Mouse (Mus musculus): Measurements from ENCODE around the gene Aloxe3. TPM values are rescaled to one million over a fixed set of nuclear protein-coding genes. Genes with fewer than 3 reads are reported as not detected.
A peak's percentile ranks its signal among the peaks of the same experiment; 100 is the strongest.

The Aloxe3 gene
- polyA plus RNA-seq, 1 experiment from 2014 or later = 0.45 TPM

DNA sequence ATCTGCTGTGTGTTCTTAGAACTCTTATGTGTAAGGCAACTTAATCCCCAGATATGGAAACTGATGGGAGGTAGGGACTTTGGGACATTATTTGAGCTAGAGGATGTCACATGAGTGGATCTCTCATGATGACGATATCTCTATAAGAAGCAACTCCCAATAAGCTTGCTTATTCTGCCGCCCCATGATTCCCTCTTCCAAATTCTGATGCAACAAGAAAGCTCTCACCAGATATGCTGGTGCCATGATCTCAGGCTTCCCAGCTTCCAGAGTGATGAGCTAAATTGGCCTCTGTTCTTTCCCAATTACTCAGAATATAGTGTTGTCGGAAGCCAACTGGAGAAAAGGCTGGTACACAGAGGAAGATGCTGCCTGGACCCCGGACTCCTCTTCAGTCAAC is 13.8 kb upstream of the Aloxe3 start:
- H3K9me3 ChIP-seq (ENCODE audit: control insufficient read depth, low read length) = no peaks in the 10 kb centered on the region
- no peak for ATAC-seq
- H3K27me3 ChIP-seq (replicated peaks; ENCODE audit: control insufficient read depth, insufficient read depth, low read length) = no peaks in the 10 kb centered on the region
- peaks cover 10% of the 10 kb centered on the region for H3K4me1 ChIP-seq (ENCODE audit: control insufficient read depth, insufficient read depth, low read length)
- 65% methylated on average over 4 of the region's 4 CpGs for WGBS
- H3K4me3 ChIP-seq (ENCODE audit: low read length) = no peak overlapping the region
- H3K9ac ChIP-seq (ENCODE audit: low read depth, low read length) = no peak overlapping the region
- H3K4me2 ChIP-seq (ENCODE audit: low read depth, low read length) = no peak overlapping the region
- H3K27ac ChIP-seq (ENCODE audit: low read length) = no peak overlapping the region
- H3K36me3 ChIP-seq (ENCODE audit: control insufficient read depth, insufficient read depth, low read length) = peaks cover 15% of the 10 kb centered on the region

DNA sequence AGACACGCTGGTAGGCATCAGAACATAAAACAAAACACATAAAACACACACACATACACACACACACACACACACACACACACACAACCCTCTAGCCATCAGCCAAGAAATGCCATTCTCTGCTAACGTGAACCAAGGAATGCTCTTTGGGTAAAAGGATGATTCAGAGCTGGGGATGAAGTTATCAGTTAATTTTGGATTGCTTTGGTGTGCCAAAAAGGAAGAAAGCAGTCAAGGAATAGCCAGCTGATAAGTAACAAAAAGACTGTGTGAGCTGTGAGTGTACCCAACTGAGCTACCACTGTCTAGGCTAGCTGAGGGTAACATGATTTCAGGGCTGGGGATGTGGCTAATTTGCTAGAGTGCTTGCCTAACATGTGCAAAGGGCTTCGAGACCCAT is 11.7 kb upstream of the Aloxe3 start:
- ATAC-seq = no peak
- Histone ChIP-seq H3K9ac (ENCODE audit: low read depth, low read length) (no peak overlapping the region), H3K4me3 (ENCODE audit: low read length) (no peak overlapping the region), H3K4me2 (ENCODE audit: low read depth, low read length) (no peak overlapping the region), H3K27me3 (replicated peaks; ENCODE audit: control insufficient read depth, insufficient read depth, low read length) (no peaks in the 10 kb centered on the region), H3K4me1 (ENCODE audit: control insufficient read depth, insufficient read depth, low read length) (peaks cover 18% of the 10 kb centered on the region), H3K9me3 (ENCODE audit: control insufficient read depth, low read length) (no peaks in the 10 kb centered on the region), H3K27ac (ENCODE audit: low read length) (no peak overlapping the region), H3K36me3 (ENCODE audit: control insufficient read depth, insufficient read depth, low read length) (0 out of 2 replicates have a peak, but pooled peaks cover under 1% of the 10 kb centered on the region)
- 64% methylated on average over 3 of the region's 3 CpGs for WGBS

DNA sequence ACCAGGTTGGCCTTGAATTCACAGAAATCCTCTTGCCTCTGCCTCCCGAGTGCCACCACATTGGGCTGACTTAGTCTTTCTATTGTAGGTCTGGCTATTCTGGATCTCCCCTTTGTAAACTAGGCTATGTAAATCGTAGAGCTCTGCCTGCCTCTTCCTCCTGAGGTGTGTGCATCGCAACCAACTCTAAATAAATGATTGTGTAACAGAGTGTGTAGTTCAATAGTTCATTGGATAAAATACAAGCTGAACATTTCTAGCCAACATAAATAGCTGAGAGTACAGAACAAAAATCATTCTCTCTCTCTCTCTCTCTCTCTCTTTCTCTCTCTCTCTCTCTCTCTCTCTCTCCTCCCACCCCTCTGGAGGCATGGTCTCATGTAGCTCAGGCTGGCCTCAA is 11.1 kb upstream of the Aloxe3 start:
- ATAC-seq = no peak
- Histone ChIP-seq H3K4me3 (ENCODE audit: low read length) (no peak overlapping the region), H3K4me2 (ENCODE audit: low read depth, low read length) (no peak overlapping the region), H3K27me3 (replicated peaks; ENCODE audit: control insufficient read depth, insufficient read depth, low read length) (no peaks in the 10 kb centered on the region), H3K27ac (ENCODE audit: low read length) (no peak overlapping the region), H3K9ac (ENCODE audit: low read depth, low read length) (no peak overlapping the region), H3K9me3 (ENCODE audit: control insufficient read depth, low read length) (no peaks in the 10 kb centered on the region), H3K36me3 (ENCODE audit: control insufficient read depth, insufficient read depth, low read length) (no peaks in the 10 kb centered on the region), H3K4me1 (ENCODE audit: control insufficient read depth, insufficient read depth, low read length) (peaks cover 19% of the 10 kb centered on the region)
- 84% methylated on average over 3 of the region's 3 CpGs for WGBS

DNA sequence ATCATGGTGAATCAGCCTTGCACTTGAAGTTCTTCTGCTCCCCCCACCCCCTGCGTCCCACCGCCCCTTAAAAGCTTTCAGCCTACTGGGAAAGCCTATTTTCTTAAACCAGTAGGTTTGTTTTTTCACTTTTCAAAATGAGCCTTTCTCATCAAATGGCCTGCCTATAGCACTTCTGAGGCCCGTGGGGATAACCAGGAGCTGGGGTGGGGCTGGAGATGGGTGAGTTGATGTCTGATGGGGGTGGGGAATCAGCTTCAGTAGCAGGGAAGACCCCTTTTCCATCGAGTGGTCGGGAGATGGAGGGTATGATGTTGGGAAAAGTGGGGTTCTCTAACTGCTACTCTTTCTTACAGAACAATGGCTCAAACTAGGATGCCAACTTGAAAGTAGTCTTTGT is 8.9 kb upstream of the Aloxe3 start:
- Histone ChIP-seq H3K36me3 (ENCODE audit: control insufficient read depth, insufficient read depth, low read length) (no peaks in the 10 kb centered on the region), H3K4me2 (ENCODE audit: low read depth, low read length) (no peak overlapping the region; the same call in 1 of the 2 replicates), H3K4me1 (ENCODE audit: control insufficient read depth, insufficient read depth, low read length) (peaks cover 30% of the 10 kb centered on the region), H3K9ac (ENCODE audit: low read depth, low read length) (no peak overlapping the region), H3K4me3 (ENCODE audit: low read length) (no peak overlapping the region), H3K27ac (ENCODE audit: low read length) (no peak overlapping the region), H3K9me3 (ENCODE audit: control insufficient read depth, low read length) (no peaks in the 10 kb centered on the region), H3K27me3 (replicated peaks; ENCODE audit: control insufficient read depth, insufficient read depth, low read length) (no peaks in the 10 kb centered on the region)
- no peak for ATAC-seq
- 54% methylated on average over 5 of the region's 5 CpGs for WGBS

DNA sequence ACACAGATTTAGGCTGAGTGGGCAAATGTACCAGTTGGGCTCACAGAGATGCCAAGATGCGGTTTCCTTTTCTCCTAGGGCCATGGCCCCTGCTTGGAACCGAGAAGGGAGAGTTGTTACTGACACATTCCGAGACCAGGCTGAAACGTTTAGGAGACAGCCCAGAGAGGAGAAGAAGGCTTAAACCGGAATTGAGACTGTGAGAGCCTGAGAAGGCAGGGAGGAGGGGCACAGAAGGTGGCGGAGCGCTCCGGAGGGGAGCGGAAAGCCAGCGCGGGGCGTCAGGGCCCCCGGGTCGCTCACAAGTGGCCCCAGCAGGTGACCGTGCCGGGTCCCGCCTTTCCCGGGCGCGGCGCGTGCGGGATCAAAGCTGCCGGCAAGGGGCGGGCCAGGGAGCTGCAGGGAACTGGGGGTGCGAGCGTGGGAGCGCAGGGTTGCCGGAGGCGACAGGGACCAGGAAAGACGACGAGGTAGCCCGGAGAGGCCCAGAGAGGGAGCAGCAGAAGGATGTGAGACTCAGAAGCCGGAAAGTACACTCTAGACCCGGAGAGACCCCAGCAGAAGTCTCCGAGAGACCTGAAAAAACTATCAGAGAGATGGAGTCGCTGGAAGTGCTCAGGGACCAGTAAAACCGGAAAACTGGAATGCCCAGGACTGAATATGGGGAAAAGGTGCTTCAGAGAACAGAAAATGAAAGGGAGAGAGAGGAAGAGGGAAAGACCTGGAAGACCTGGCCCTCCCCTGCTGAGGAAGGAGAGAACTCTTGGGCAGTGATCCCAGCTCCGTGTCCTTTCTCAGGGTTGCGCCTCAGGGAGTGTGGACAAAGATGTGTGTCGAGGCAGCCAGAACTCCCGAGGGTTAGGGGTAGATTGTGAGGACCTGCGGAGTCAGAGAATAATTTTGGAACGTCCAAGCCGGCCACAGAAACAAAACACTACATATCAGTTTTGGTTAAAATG is 7.7 kb upstream of the Aloxe3 start:
- Histone ChIP-seq H3K27ac (ENCODE audit: low read length) (peak overlapping the region; percentile 89), H3K4me1 (ENCODE audit: control insufficient read depth, insufficient read depth, low read length) (peaks cover 30% of the 10 kb centered on the region), H3K4me3 (ENCODE audit: low read length) (peak overlapping the region; percentile 87), H3K27me3 (replicated peaks; ENCODE audit: control insufficient read depth, insufficient read depth, low read length) (no peaks in the 10 kb centered on the region), H3K9me3 (ENCODE audit: control insufficient read depth, low read length) (no peaks in the 10 kb centered on the region), H3K36me3 (ENCODE audit: control insufficient read depth, insufficient read depth, low read length) (no peaks in the 10 kb centered on the region), H3K4me2 (ENCODE audit: low read depth, low read length) (peak overlapping the region; percentile 91), H3K9ac (ENCODE audit: low read depth, low read length) (peak overlapping the region; percentile 83)
- under 1% methylated on average over 45 of the region's 45 CpGs for WGBS
- ATAC-seq = peak; percentile 54

GRCm38 (mm10) chr11:69118765-69119164 is 6.9 kb upstream of the Aloxe3 start:
- peaks cover 30% of the 10 kb centered on the region for H3K4me1 ChIP-seq (ENCODE audit: control insufficient read depth, insufficient read depth, low read length)
- 1% methylated on average over 15 of the region's 15 CpGs for WGBS
- ATAC-seq = peak; percentile 6; the same call in 1 of the 2 replicates
- H3K36me3 ChIP-seq (ENCODE audit: control insufficient read depth, insufficient read depth, low read length) = no peaks in the 10 kb centered on the region
- peak overlapping the region; percentile 87 for H3K4me3 ChIP-seq (ENCODE audit: low read length)
- H3K9me3 ChIP-seq (ENCODE audit: control insufficient read depth, low read length) = no peaks in the 10 kb centered on the region
- peak overlapping the region; percentile 83; the same call in 1 of the 2 replicates for H3K9ac ChIP-seq (ENCODE audit: low read depth, low read length)
- peak overlapping the region; percentile 91 for H3K4me2 ChIP-seq (ENCODE audit: low read depth, low read length)
- no peaks in the 10 kb centered on the region for H3K27me3 ChIP-seq (replicated peaks; ENCODE audit: control insufficient read depth, insufficient read depth, low read length)
- H3K27ac ChIP-seq (ENCODE audit: low read length) = no peak overlapping the region

DNA sequence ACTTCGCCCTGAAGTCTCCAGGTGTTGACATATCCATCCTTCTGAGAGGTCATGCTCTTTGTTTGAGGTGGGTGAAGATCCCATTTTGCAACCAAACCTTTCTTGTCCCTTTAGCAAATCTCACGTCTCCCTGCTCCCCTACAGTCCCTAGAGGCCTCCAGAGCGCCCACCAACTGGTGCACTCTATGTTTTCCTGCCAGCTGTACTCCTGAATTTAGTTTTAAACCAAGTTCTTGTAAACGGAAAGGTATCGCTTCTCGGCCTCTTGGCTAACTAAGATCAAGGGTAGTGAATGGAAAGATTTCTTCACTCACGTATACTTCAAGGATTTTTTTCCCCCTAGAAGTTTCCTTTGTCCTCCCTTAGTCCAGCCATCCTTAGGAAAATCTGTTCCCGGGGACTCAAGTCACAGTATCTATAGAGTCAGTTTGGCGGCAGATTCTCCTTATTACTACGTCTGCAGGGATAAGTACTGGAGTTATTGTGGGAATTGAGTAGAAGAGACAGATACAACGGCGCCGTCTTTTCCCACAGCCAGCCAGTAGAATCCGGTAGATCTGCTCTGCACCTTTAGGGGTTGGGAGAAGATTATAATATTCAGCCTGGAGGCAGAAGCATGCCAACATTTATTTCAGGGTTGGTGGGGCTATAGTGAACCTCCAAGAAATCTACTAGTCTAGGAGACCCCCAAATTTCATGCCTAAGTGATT is 6.1 kb upstream of the Aloxe3 start:
- Histone ChIP-seq H3K4me2 (ENCODE audit: low read depth, low read length) (peak overlapping the region; percentile 91), H3K9ac (ENCODE audit: low read depth, low read length) (peak overlapping the region; percentile 82), H3K36me3 (ENCODE audit: control insufficient read depth, insufficient read depth, low read length) (no peaks in the 10 kb centered on the region), H3K27me3 (replicated peaks; ENCODE audit: control insufficient read depth, insufficient read depth, low read length) (no peaks in the 10 kb centered on the region), H3K27ac (ENCODE audit: low read length) (no peak overlapping the region), H3K4me3 (ENCODE audit: low read length) (peak overlapping the region; percentile 79), H3K9me3 (ENCODE audit: control insufficient read depth, low read length) (no peaks in the 10 kb centered on the region), H3K4me1 (ENCODE audit: control insufficient read depth, insufficient read depth, low read length) (peaks cover 30% of the 10 kb centered on the region)
- 46% methylated on average over 14 of the region's 14 CpGs for WGBS
- no peak for ATAC-seq

DNA sequence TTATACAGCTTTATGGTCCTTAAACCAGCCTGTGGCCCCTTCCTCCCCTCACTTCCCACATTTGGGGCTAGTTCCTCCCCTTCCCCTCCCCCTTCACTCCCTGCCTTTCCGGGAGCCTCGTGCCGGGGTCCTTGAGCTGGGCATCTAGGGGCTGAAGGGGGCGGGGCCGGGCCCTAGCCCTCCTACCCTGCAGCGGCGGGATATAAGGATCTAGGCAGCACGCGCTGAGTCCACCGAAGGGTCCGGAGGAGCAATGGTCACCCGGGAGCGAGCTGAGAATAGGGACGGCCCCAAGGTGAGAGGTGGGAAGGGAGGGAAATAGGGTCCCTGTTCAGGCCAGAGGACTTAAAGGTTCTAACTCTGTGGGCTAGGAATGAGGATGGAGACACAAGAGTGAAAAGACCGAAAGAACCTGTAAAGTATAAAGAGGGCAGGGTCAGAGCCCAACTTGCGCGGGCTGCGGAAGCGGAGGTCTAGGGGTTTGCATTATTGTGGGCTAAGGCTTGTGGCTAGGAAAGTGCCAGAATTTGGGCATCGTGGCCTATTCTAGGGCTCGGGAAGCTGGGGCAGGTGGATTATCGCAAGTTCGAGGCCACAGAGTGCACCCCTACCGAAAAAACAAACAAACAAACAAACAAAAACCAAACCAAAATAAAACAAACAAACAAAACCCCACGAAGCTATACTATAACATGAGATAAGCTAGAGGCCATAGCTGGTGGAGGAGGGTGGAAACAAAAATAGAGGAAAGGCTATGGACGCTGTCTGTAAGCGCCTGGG is 5.3 kb upstream of the Aloxe3 start, which contains the start of gene Hes7:
Gene Hes7, plus strand, starts transcription at position 184 of the 780 bp plus-strand sequence.
- peak within 1 kb of the TSS; percentile 87 for H3K4me3 ChIP-seq (ENCODE audit: low read length)
- 3% methylated on average over 27 of the region's 27 CpGs for WGBS
- peak within 1 kb of the TSS; percentile 91 for H3K4me2 ChIP-seq (ENCODE audit: low read depth, low read length)
- H3K9me3 ChIP-seq (ENCODE audit: control insufficient read depth, low read length) = no peaks in the 10 kb centered on the region
- no peaks in the 10 kb centered on the region for H3K36me3 ChIP-seq (ENCODE audit: control insufficient read depth, insufficient read depth, low read length)
- peak within 1 kb of the TSS; percentile 82 for H3K9ac ChIP-seq (ENCODE audit: low read depth, low read length)
- ATAC-seq = no peak
- H3K27ac ChIP-seq (ENCODE audit: low read length) = peak within 1 kb of the TSS; percentile 94; the same call in 1 of the 2 replicates
- H3K27me3 ChIP-seq (replicated peaks; ENCODE audit: control insufficient read depth, insufficient read depth, low read length) = no peaks in the 10 kb centered on the region
- peaks cover 30% of the 10 kb centered on the region for H3K4me1 ChIP-seq (ENCODE audit: control insufficient read depth, insufficient read depth, low read length)
